Mouse (Mus musculus) myocyte (in vitro differentiated cells): ENCODE results near the gene Prim2.

Experiments used
- CEBPB ChIP-seq: IDR thresholded peaks from 2 replicates; pipeline ENCODE4 v1.6.1; 2011; ENCODE audit warnings: mild to moderate bottlenecking, moderate library complexity; ENCODE audit not compliant: poor library complexity, insufficient read depth, severe bottlenecking
- E2F4 ChIP-seq: IDR thresholded peaks from one replicate; pipeline ENCODE4 v1.6.1; 2011; ENCODE audit warnings: mild to moderate bottlenecking, control low read depth, moderate library complexity; ENCODE audit not compliant: insufficient read depth
- MAX ChIP-seq: IDR thresholded peaks from one replicate; pipeline ENCODE4 v1.6.1; 2011; ENCODE audit warnings: low read depth, mild to moderate bottlenecking, control low read depth
- MYOD1 ChIP-seq, 3 experiments: IDR thresholded peaks; one replicate each; pipeline ENCODE4 v1.6.1; 2011; ENCODE audit warnings: control low read depth in 2 of 3, low read depth in 2 of 3, mild to moderate bottlenecking in 2 of 3, moderate library complexity in 1 of 3; ENCODE audit not compliant: insufficient read length in 2 of 3, control insufficient read depth in 1 of 3
- MYOG ChIP-seq, 3 experiments: IDR thresholded peaks; one replicate each; pipeline ENCODE4 v1.6.1; 2011; ENCODE audit warnings: control low read depth in 2 of 3, low read depth in 2 of 3, mild to moderate bottlenecking in 2 of 3; ENCODE audit not compliant: insufficient read length in 2 of 3, control insufficient read depth in 1 of 3, insufficient read depth in 1 of 3
- POLR2A ChIP-seq: IDR thresholded peaks from one replicate; pipeline ENCODE4 v1.6.1; 2011; ENCODE audit warnings: low read depth, mild to moderate bottlenecking, control low read depth, moderate library complexity; ENCODE audit not compliant: insufficient read length
- POLR2AphosphoS2 ChIP-seq: IDR thresholded peaks from one replicate; pipeline ENCODE4 v1.6.1; 2011; ENCODE audit warnings: low read depth, control low read depth; ENCODE audit not compliant: insufficient read length
- REST ChIP-seq: IDR thresholded peaks from one replicate; pipeline ENCODE4 v1.6.1; 2011; ENCODE audit warnings: mild to moderate bottlenecking, control low read depth, moderate library complexity; ENCODE audit not compliant: insufficient read depth, insufficient read length
- SRF ChIP-seq: IDR thresholded peaks from one replicate; pipeline ENCODE4 v1.6.1; 2011; ENCODE audit warnings: low read depth; ENCODE audit not compliant: control insufficient read depth, insufficient read length
- TCF12 ChIP-seq: IDR thresholded peaks from one replicate; pipeline ENCODE4 v1.6.1; 2011; ENCODE audit warnings: mild to moderate bottlenecking, control low read depth; ENCODE audit not compliant: poor library complexity, insufficient read depth, severe bottlenecking
- USF1 ChIP-seq: IDR thresholded peaks from one replicate; pipeline ENCODE4 v1.6.1; 2011; ENCODE audit warnings: low read depth, mild to moderate bottlenecking, control low read depth, moderate library complexity

DNA sequence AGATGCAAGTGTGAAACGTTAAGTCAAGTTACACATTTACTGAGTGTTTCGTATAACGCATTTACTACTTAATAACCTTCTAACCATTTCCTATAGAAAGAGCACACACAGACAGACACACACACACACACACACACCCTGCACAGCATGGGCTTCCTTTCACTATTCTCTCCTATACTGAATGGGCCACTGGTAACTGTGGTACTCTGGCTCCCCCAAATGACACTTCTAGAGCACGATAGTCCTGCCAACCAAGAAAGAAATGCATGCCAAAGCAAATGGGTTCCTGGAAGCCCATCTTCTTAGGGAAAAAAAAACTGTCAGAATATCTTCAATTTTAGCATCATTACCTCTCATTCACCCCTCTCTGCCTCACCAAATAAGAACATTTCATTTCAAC lies 22.4 kb downstream of the Prim2 start:
- TF ChIP-seq USF1 (no peak), POLR2A (no peak), TCF12 (no peak), MAX (no peak), POLR2AphosphoS2 (no peak), MYOG (IDR thresholded peaks at IDR 0.05; ENCODE audit: control insufficient read depth in 1 of 3, insufficient read depth in 1 of 3, insufficient read length in 2 of 3, low read depth in 2 of 3) (no peak), E2F4 (no peak), MYOD1 (IDR thresholded peaks at IDR 0.05; ENCODE audit: control insufficient read depth in 1 of 3, insufficient read length in 2 of 3, low read depth in 2 of 3) (no peak), SRF (no peak), REST (no peak), CEBPB (no peak)
